Mouse (Mus musculus) liver, embryonic 13.5 days (tissue): ENCODE measurements around the gene Cry2. TPM values are rescaled to one million over a fixed set of nuclear protein-coding genes. Genes with fewer than 3 reads are reported as not detected.
A peak's percentile ranks its signal among the peaks of the same experiment; 100 is the strongest.

Source experiments
- ATAC-seq: fragments of 200-750 bp; cut with Nextera tagmentation; 2 replicates; pipeline ENCODE4 v1.8.0; 2017; ENCODE audit warnings: low read depth, mild to moderate bottlenecking, moderate number of reproducible peaks, moderate library complexity
- DNase-seq: peaks from one replicate; pipeline ENCODE4 v3.0.0; 2022
- H3K27ac ChIP-seq: fragments of 300-500 bp; sonication (generic); 2 replicates; pipeline ENCODE4 v1.5.1; 2015; ENCODE audit warnings: moderate library complexity, mild to moderate bottlenecking, inconsistent platforms
- H3K27me3 ChIP-seq: fragments of 300-500 bp; sonication (generic); 2 replicates; pipeline ENCODE4 v1.6.1; 2015; ENCODE audit warnings: mild to moderate bottlenecking, inconsistent platforms
- H3K36me3 ChIP-seq: fragments of 300-500 bp; sonication (generic); 2 replicates; pipeline ENCODE4 v1.6.1; 2015; ENCODE audit warnings: mild to moderate bottlenecking, inconsistent platforms
- H3K4me1 ChIP-seq: fragments of 300-500 bp; sonication (generic); replicated peaks from 2 replicates; pipeline ENCODE4 v1.6.1; 2015; ENCODE audit warnings: inconsistent platforms
- H3K4me2 ChIP-seq: fragments of 300-500 bp; sonication (generic); 2 replicates; pipeline ENCODE4 v1.6.1; 2015; ENCODE audit warnings: inconsistent platforms, mild to moderate bottlenecking, moderate library complexity
- H3K4me3 ChIP-seq: fragments of 300-500 bp; sonication (generic); replicated peaks from 2 replicates; pipeline ENCODE4 v1.5.1; 2015; ENCODE audit warnings: mild to moderate bottlenecking, inconsistent platforms
- H3K9ac ChIP-seq: fragments of 300-500 bp; sonication (generic); 2 replicates; pipeline ENCODE4 v1.6.1; 2015; ENCODE audit warnings: mild to moderate bottlenecking, inconsistent platforms
- H3K9me3 ChIP-seq: fragments of 300-500 bp; sonication (generic); replicated peaks from 2 replicates; pipeline ENCODE4 v1.6.1; 2016; ENCODE audit warnings: inconsistent platforms
- WGBS: fragments of 180-500 bp; shearing (Covaris S2); methylation state at CpG from one replicate; pipeline ENCODE4 v1.1.7; 2015; ENCODE audit not compliant: insufficient replicate concordance; 5-methylcytosine and 5-hydroxymethylcytosine counted together
- polyA plus RNA-seq: library from polyadenylated mRNA; unstranded; fragments of >200 nt; fragmentation: Nextera tagmentation; extraction: Ambion mirVana; gene quantifications from 2 replicates; pipeline ENCODE4 v1.2.1, GENCODE M21; 2015

Cry2 gene
- polyA plus RNA-seq, 1 experiment from 2014 or later: 9.1 TPM

GRCm38 (mm10) chr2:92392318-92393264 lies 41.3 kb downstream of the Cry2 start:
- no peak overlapping the region for H3K27ac ChIP-seq
- no peak for DNase-seq

DNA sequence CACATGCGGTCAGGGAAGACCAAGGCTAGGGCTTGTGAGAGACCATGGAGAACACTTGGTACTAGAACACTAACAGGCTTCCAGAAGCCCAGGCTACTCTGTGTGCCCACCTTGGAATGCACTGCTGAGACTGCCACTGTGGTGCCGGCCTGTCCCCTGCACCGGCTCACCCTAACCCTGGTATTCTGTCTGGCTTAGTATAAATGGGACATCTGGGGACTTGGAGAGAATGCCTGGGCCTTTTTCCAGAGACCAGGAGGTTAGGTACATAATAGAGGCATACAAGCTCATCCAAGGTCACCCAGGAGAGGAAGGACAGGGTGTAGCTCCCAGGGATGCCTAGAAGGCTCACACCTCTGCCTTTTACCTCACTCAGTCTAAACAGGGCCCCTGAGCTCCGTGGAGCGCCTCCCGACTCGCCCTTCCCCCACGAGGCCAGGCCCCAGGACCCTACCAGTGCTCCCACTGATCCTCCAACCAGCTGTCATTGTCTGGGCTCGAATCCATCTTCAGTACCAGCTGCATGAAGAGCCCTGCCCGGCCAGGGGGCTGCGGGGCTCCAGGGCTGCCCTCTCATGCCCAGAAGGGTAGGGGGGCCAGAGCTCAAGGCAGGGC lies 42.0 kb downstream of the Cry2 start:
- no peak overlapping the region for H3K27ac ChIP-seq
- H3K9ac ChIP-seq: no peak overlapping the region
- no peaks in the 10 kb centered on the region for H3K9me3 ChIP-seq
- H3K4me3 ChIP-seq: peak overlapping the region; percentile 28
- H3K27me3 ChIP-seq: peaks cover 96% of the 10 kb centered on the region
- ATAC-seq (no peak), DNase-seq (no peak)
- H3K4me1 ChIP-seq: peaks cover 32% of the 10 kb centered on the region
- no peaks in the 10 kb centered on the region for H3K36me3 ChIP-seq
- WGBS: 28% methylated on average over 11 of the region's 11 CpGs
- peak overlapping the region; percentile 51 for H3K4me2 ChIP-seq

More at GRCm38 (mm10) chr2:92392318-92393264, 41.3 kb downstream of the Cry2 start:
- WGBS: 5% methylated on average over 26 of the region's 26 CpGs
- no peaks in the 10 kb centered on the region for H3K36me3 ChIP-seq
- ATAC-seq: no peak
- H3K9ac ChIP-seq: no peak overlapping the region
- peak overlapping the region; percentile 28 for H3K4me3 ChIP-seq
- peaks cover 32% of the 10 kb centered on the region for H3K4me1 ChIP-seq
- H3K27me3 ChIP-seq: peaks cover 95% of the 10 kb centered on the region
- H3K9me3 ChIP-seq: no peaks in the 10 kb centered on the region
- peak overlapping the region; percentile 51 for H3K4me2 ChIP-seq

GRCm38 (mm10) chr2:92391116-92391515 lies 42.7 kb downstream of the Cry2 start:
- H3K27me3 ChIP-seq: peaks cover 94% of the 10 kb centered on the region
- ATAC-seq (no peak), DNase-seq (no peak)
- 66% methylated on average over 8 of the region's 8 CpGs for WGBS
- H3K9me3 ChIP-seq: no peaks in the 10 kb centered on the region
- H3K36me3 ChIP-seq: no peaks in the 10 kb centered on the region
- H3K27ac ChIP-seq: no peak overlapping the region
- H3K9ac ChIP-seq: no peak overlapping the region
- H3K4me2 ChIP-seq: no peak overlapping the region
- H3K4me3 ChIP-seq: no peak overlapping the region
- H3K4me1 ChIP-seq: peaks cover 32% of the 10 kb centered on the region

DNA sequence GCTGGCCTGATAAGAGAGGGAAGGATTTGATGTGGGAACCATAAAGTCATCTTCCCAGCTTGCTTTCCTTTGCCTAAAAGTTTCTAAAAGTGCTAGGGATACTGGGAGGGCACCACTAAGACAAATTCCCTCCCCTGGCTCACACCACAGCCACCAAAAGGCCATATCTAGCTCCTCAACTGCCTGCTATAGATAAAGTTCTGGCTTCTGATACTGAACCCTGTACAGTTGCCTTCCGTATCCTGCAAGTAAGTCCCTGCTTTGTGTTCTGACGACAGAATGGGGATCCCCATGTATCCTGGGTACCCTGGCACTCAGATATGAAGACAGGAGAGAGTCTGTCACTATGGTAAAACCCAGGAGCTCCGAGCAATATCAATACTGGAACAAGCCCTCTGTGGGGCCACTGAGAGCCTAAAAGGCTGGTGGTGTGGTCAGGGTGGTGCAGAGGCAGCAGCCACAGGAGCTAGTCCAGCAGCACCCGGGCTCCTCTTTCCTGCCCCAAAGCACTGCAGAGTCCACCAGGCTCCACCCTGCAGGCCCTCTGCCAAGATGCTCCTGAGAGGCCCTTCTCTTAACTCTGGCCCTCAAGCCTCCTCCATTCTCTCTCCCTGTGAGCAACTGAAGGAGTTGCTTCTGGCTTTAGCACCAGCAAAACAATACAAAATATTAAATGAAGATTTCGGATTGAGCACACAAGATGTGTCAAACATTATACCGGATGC lies 43.5 kb downstream of the Cry2 start:
- no peak for DNase-seq
- WGBS: 41% methylated on average over 6 of the region's 6 CpGs

GRCm38 (mm10) chr2:92389645-92390044 lies 44.2 kb downstream of the Cry2 start:
- H3K9me3 ChIP-seq: no peaks in the 10 kb centered on the region
- H3K9ac ChIP-seq: no peak overlapping the region
- peak overlapping the region; percentile 63 for H3K4me2 ChIP-seq
- H3K4me3 ChIP-seq: peak overlapping the region; percentile 53
- ATAC-seq (no peak), DNase-seq (no peak)
- H3K4me1 ChIP-seq: peaks cover 32% of the 10 kb centered on the region
- WGBS: 11% methylated on average over 10 of the region's 10 CpGs
- H3K27ac ChIP-seq: no peak overlapping the region
- H3K36me3 ChIP-seq: no peaks in the 10 kb centered on the region
- peaks cover 84% of the 10 kb centered on the region for H3K27me3 ChIP-seq

More for the DNA sequence above, 43.5 kb downstream of the Cry2 start:
- Histone ChIP-seq H3K36me3 (no peaks in the 10 kb centered on the region), H3K9ac (no peak overlapping the region), H3K27ac (no peak overlapping the region), H3K4me3 (no peak overlapping the region), H3K27me3 (peaks cover 91% of the 10 kb centered on the region), H3K4me2 (no peak overlapping the region), H3K4me1 (peaks cover 32% of the 10 kb centered on the region), H3K9me3 (no peaks in the 10 kb centered on the region)
- no peak for ATAC-seq

- DNase-seq (peak; percentile 29), ATAC-seq (peak; percentile 37)
- Histone ChIP-seq H3K4me1 (peaks cover 32% of the 10 kb centered on the region), H3K27me3 (peaks cover 78% of the 10 kb centered on the region), H3K9ac (peak overlapping the region; percentile 39; the same call in 1 of the 2 replicates), H3K9me3 (no peaks in the 10 kb centered on the region), H3K27ac (no peak overlapping the region), H3K4me3 (peak overlapping the region; percentile 53), H3K4me2 (peak overlapping the region; percentile 63), H3K36me3 (no peaks in the 10 kb centered on the region)
- WGBS: 1% methylated on average over 61 of the region's 62 CpGs
These were observed 44.8 kb downstream of the Cry2 start for GRCm38 (mm10) chr2:92388891-92389641.

DNA sequence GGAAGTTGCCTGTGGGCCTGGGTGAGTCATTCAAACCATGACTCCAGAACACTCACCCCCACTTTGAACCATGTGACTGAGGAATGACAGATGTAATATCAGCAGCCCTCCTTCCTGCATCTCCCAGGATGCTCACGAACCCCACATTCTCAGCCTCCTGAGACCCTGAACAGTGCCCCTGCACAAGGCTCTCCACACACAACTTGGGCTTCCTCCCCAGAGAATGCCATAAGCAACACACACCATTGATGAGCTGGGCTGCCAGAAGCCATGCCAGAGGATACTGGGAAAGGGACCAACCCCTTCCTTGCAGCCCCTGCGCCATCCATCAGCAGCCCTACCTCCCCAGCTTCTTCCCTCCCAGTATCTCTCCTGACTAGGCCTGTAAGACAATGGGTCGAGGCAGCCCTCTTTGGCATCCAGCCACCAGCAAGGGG lies 45.7 kb downstream of the Cry2 start:
- no peak for ATAC-seq
- Histone ChIP-seq H3K4me1 (peaks cover 32% of the 10 kb centered on the region), H3K9ac (no peak overlapping the region), H3K27me3 (peaks cover 68% of the 10 kb centered on the region), H3K4me2 (no peak overlapping the region), H3K4me3 (no peak overlapping the region), H3K36me3 (no peaks in the 10 kb centered on the region), H3K27ac (no peak overlapping the region), H3K9me3 (no peaks in the 10 kb centered on the region)
- no peak for DNase-seq
- WGBS: 61% methylated on average over 3 of the region's 3 CpGs

DNA sequence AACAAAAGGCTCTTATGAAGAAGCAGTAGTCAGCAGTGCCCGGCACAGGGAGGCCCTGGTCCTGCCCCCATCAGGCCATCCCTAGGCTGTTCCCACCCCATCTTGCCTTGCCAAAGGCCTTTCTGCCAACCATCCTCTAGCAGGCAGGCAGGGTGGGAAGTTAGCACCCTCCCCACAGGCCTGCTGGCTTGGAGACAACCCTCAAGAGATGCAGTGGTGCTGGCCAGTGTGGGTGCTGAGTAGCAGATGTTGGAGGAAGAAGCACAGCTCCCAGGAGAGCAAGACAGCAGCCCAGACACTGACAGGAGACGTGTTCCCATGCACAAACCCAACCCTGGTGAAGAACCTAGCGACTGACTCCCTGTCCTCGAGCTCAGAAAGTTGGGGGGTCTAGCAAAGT lies 46.2 kb downstream of the Cry2 start:
- Histone ChIP-seq H3K27me3 (peaks cover 64% of the 10 kb centered on the region), H3K9ac (no peak overlapping the region), H3K9me3 (no peaks in the 10 kb centered on the region), H3K27ac (no peak overlapping the region), H3K4me1 (peaks cover 32% of the 10 kb centered on the region), H3K4me2 (no peak overlapping the region), H3K4me3 (no peak overlapping the region), H3K36me3 (no peaks in the 10 kb centered on the region)
- 58% methylated on average over 4 of the region's 4 CpGs for WGBS
- DNase-seq: no peak
- no peak for ATAC-seq

DNA sequence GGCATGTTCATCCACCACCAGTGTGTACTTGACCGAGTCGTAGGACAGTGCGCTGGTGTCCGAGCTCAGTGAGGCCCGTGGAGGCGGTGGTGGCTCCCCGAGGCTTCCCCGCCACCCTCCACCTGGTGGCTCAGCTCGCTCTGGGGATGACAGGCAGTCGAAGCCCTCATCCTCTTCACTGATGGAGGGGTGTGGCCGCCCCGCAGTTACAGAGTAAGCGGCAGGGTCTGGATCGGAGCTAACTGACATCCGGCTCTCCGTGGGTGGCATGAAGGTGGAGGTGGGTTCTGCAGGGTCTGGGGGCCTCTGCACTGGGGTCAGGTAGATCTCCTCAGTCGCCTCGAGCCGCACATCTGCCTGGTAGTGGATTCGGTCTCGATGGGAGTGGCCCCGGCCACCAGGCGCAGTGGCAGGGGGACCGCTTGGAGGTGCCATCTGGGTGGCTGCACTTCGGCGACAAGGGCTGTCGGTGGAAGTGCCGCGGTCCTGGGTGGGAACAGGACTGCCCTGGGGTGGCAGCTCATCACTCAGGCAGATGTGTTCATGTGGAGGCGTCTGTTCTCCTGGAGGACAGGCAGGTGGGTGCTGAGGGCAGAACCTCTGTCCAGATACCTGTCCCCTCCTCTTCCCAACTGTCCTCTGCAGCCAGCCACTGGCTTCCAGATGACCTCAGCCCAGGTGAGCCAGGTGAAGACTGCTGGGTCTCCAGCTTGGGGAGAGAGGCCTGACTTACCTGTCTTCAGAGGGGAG lies 46.8 kb downstream of the Cry2 start:
- 74% methylated on average over 30 of the region's 30 CpGs for WGBS
- H3K27me3 ChIP-seq: peaks cover 57% of the 10 kb centered on the region
- DNase-seq (no peak), ATAC-seq (no peak)
- H3K27ac ChIP-seq: no peak overlapping the region
- no peak overlapping the region for H3K9ac ChIP-seq
- H3K9me3 ChIP-seq: no peaks in the 10 kb centered on the region
- peaks cover 6% of the 10 kb centered on the region for H3K36me3 ChIP-seq
- no peak overlapping the region for H3K4me3 ChIP-seq
- H3K4me2 ChIP-seq: no peak overlapping the region
- H3K4me1 ChIP-seq: peaks cover 26% of the 10 kb centered on the region
